Mouse (Mus musculus): ENCODE measurements around the gene Bcs1l.

DNA sequence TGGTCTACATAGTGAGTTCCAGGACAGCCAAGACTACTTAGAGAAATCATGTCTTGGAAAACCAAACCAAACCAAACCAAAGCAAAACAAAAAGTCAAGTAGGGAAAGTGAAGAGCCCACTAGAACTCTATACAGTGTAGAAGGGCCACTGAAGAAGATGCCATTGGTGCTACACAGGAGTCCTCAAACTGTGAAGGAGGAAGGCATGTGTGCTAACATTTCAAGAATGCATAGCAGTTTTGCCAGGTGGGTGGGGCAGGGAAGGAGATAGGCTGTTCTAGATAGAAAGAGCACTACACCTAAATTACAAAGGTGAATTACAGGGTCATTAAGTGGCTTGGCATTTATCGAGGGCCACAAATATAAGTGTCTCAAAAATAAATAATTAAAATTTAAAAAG, 36.1 kb downstream of the Bcs1l start:
- TF ChIP-seq CTCF (IDR thresholded peaks at IDR 0.05; ENCODE audit: insufficient read depth, low read length) (no peak), POLR2A (IDR thresholded peaks at IDR 0.05; ENCODE audit: borderline replicate concordance, extremely low read depth, low read depth, low read length) (no peak)

All from lung, adult 2 months (tissue).